Mouse (Mus musculus) midbrain, embryonic 14.5 days (tissue): ENCODE results near the gene Idnk. TPM values are rescaled to one million over a fixed set of nuclear protein-coding genes. Genes with fewer than 3 reads are reported as not detected.
"Not testable (repeated sequence)": the region's sequence is repeated elsewhere in the genome, so short reads cannot be mapped to it uniquely, and the experiment has no call there.

Experiments
- ATAC-seq: fragments of 200-750 bp; cut with Nextera tagmentation; 2 replicates; pipeline ENCODE4 v1.8.0; 2017; ENCODE audit warnings: moderate number of reproducible peaks, moderate library complexity; ENCODE audit not compliant: low FRiP score, low TSS enrichment
- DNase-seq: peaks from one replicate; pipeline ENCODE4 v3.0.0-alpha.2; 2015
- H3K27ac ChIP-seq: fragments of 300-500 bp; sonication (generic); replicated peaks from 2 replicates; pipeline ENCODE4 v1.5.1; 2014; ENCODE audit warnings: mild to moderate bottlenecking, low read depth, low read length, moderate library complexity
- H3K27me3 ChIP-seq: fragments of 300-500 bp; sonication (generic); 2 replicates; pipeline ENCODE4 v1.6.1; 2014; ENCODE audit warnings: low read length, control low read depth, mixed read lengths; ENCODE audit not compliant: control insufficient read depth, insufficient read depth
- H3K36me3 ChIP-seq: fragments of 300-500 bp; sonication (generic); 2 replicates; pipeline ENCODE4 v1.6.1; 2014; ENCODE audit warnings: low read length, control low read depth; ENCODE audit not compliant: control insufficient read depth, insufficient read depth
- H3K4me1 ChIP-seq: fragments of 300-500 bp; sonication (generic); 2 replicates; pipeline ENCODE4 v1.6.1; 2014; ENCODE audit warnings: mild to moderate bottlenecking, antibody characterized with exemption, low read length, control low read depth; ENCODE audit not compliant: control insufficient read depth, insufficient read depth
- H3K4me2 ChIP-seq: fragments of 300-500 bp; sonication (generic); 2 replicates; pipeline ENCODE4 v1.6.1; 2014; ENCODE audit warnings: mild to moderate bottlenecking, low read length, moderate library complexity
- H3K4me3 ChIP-seq: fragments of 300-500 bp; sonication (generic); replicated peaks from 2 replicates; pipeline ENCODE4 v1.5.1; 2014; ENCODE audit warnings: low read depth, low read length
- H3K9ac ChIP-seq: fragments of 300-500 bp; sonication (generic); replicated peaks from 2 replicates; pipeline ENCODE4 v1.6.1; 2014; ENCODE audit warnings: mild to moderate bottlenecking, low read length, moderate library complexity
- H3K9me3 ChIP-seq: fragments of 300-500 bp; sonication (generic); 2 replicates; pipeline ENCODE4 v1.6.1; 2016; ENCODE audit warnings: low read length, control low read depth, mixed read lengths; ENCODE audit not compliant: control insufficient read depth
- WGBS: fragments of 180-500 bp; shearing (Covaris S2); extraction: QIAGEN DNeasy Blood & Tissue Kit; methylation state at CpG from one replicate; pipeline ENCODE4 v1.1.7; 2014; 5-methylcytosine and 5-hydroxymethylcytosine counted together
- polyA plus RNA-seq: library from polyadenylated mRNA; unstranded; fragments of >200 nt; fragmentation: Nextera tagmentation; extraction: Ambion mirVana; gene quantifications from 2 replicates; pipeline ENCODE4 v1.2.1, GENCODE M21; 2014

Idnk gene
- polyA plus RNA-seq, 1 experiment from 2014 or later: 59.7 TPM

DNA sequence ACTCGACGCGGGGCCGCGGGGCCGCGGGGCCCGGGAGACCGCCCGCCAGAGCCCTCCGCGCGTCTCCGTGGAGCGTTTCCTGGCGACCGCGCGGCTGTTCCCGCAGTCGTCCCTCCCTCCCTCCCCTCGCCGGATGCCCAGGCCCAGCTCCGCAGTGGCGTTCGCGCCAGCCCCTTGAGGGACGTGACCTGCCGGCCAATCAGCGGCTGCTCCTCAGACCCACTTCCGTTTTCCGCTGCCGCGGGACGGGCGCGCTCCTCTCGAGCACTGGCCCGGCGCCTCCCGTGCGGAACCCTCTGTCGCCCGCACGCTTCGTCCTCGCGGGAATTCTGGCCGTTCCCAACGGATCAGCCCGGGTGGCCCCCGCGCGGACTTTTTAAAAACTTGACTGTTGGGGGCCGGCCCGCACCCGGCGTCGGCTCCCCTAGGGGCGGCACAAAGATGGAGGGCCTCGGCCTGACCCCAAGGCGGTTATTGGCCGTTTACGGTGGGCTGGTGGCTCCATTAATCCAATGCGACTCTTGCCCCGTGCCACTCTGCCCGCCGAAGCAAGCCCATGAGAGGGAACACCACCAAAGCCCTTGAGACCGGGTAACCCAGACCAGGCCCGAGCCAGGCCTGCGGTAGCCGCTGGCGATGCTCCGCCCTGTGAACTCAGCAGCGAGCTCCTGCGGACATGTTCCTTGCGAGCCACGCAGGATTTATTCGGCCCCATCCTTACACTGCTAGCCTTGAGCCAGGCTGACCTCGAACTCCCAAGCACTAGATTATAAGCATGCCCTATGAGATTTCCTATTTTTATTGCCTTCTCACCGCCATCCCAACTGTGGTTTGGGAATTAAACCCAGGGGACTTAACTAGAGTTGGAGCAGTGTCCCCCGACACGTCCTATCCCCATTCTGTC, 28.4 kb upstream of the Idnk start:
- Histone ChIP-seq H3K4me1 (peaks cover 24% of the 10 kb centered on the region), H3K4me3 (peak overlapping the region; percentile 93), H3K36me3 (peaks cover 10% of the 10 kb centered on the region; the same call in 1 of the 2 replicates), H3K9ac (peak overlapping the region; percentile 99), H3K27ac (peak overlapping the region; percentile 100), H3K4me2 (peak overlapping the region; percentile 82), H3K27me3 (no peaks in the 10 kb centered on the region), H3K9me3 (no peaks in the 10 kb centered on the region)
- under 1% methylated on average over 83 of the region's 83 CpGs for WGBS
- DNase-seq: peak; percentile 97
- peak; percentile 97 for ATAC-seq

- no peaks in the 10 kb centered on the region for H3K9me3 ChIP-seq
- H3K4me3 ChIP-seq: peak overlapping the region; percentile 93
- no peaks in the 10 kb centered on the region for H3K27me3 ChIP-seq
- H3K4me1 ChIP-seq: peaks cover 22% of the 10 kb centered on the region
- H3K4me2 ChIP-seq: peak overlapping the region; percentile 82
- ATAC-seq: no peak
- peak overlapping the region; percentile 99 for H3K9ac ChIP-seq
- 35% methylated on average over 4 of the region's 4 CpGs for WGBS
- peak overlapping the region; percentile 100 for H3K27ac ChIP-seq
- no peak for DNase-seq
- peaks cover 10% of the 10 kb centered on the region; the same call in 1 of the 2 replicates for H3K36me3 ChIP-seq
Measured at GRCm38 (mm10) chr13:58129687-58130246, 27.7 kb upstream of the Idnk start.

- Histone ChIP-seq H3K9me3 (no peaks in the 10 kb centered on the region), H3K4me2 (no peak overlapping the region), H3K27ac (no peak overlapping the region), H3K9ac (no peak overlapping the region), H3K36me3 (peaks cover 4% of the 10 kb centered on the region; the same call in 1 of the 2 replicates), H3K27me3 (no peaks in the 10 kb centered on the region), H3K4me1 (0 out of 2 replicates have a peak, but pooled peaks cover 8% of the 10 kb centered on the region), H3K4me3 (no peak overlapping the region)
- 57% methylated on average over 3 of the region's 3 CpGs for WGBS
- DNase-seq: no peak
- ATAC-seq: no peak
Measured at GRCm38 (mm10) chr13:58131692-58132091, 25.8 kb upstream of the Idnk start.

DNA sequence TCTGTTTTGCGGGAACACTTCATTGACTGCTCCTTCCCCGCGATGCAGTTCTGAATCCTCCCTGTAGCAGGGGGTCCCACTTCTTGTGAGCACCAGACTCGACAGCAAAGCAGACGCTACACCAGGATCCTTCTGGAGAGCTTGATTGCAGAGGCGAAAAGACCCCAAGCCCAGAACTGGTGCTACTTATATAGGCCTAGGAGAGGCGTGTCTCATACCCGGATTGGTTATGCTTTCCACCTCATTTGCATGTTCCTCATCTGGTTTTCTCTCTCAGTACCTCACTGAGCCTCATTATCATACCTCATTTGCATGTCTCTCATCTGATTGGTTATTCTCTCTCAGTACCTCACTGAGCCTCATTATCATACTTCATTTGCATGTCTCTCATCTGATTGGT, 10.8 kb upstream of the Idnk start:
- H3K4me1 ChIP-seq, DNase-seq, H3K9me3 ChIP-seq, H3K4me3 ChIP-seq, H3K4me2 ChIP-seq, ATAC-seq, H3K27me3 ChIP-seq, H3K36me3 ChIP-seq, H3K9ac ChIP-seq, H3K27ac ChIP-seq: not testable (repeated sequence)
- WGBS: 96% methylated on average over 8 of the region's 8 CpGs

GRCm38 (mm10) chr13:58147760-58148159, 9.7 kb upstream of the Idnk start:
- Histone ChIP-seq H3K27ac (no peak overlapping the region), H3K4me2 (no peak overlapping the region), H3K27me3 (no peaks in the 10 kb centered on the region), H3K9ac (no peak overlapping the region), H3K9me3 (no peaks in the 10 kb centered on the region), H3K4me1 (no peaks in the 10 kb centered on the region), H3K4me3 (no peak overlapping the region), H3K36me3 (no peaks in the 10 kb centered on the region)
- ATAC-seq (no peak), DNase-seq (no peak)
- 94% methylated on average over 1 of the region's 1 CpGs for WGBS

DNA sequence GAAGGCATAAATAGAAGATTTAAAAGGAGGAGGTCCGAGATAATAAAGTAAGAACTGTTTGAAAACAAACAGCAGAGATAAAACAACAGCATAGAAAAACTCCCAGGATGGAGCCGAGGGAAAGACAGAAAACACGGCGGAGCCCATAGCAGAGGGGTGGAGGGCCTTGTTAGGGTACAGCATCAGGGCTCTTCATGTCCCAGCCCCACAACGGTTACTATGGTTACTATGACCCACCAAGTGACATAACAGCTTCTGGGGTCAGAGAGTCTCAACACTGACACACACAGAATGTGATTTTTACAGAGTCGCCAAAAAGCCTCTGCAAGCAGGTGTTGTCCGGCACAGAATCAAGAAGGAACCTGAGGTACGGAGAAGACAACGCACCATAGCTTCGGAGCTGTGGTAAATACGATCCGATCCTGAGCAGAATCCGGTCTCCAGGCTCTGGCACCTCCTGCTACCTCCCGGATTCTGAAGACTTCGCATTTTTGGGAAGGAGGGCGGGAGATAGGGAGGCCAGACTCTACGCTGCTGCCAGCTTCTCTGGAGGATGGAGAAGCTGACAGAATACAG, 9.1 kb upstream of the Idnk start:
- ATAC-seq: peak; percentile 78
- Histone ChIP-seq H3K9me3 (no peaks in the 10 kb centered on the region), H3K27ac (peak overlapping the region; percentile 28; the same call in 1 of the 2 replicates), H3K36me3 (no peaks in the 10 kb centered on the region), H3K4me2 (peak overlapping the region; percentile 71), H3K4me3 (peak overlapping the region; percentile 30), H3K27me3 (no peaks in the 10 kb centered on the region), H3K4me1 (no peaks in the 10 kb centered on the region), H3K9ac (peak overlapping the region; percentile 29; the same call in 1 of the 2 replicates)
- DNase-seq: peak; percentile 85
- 0% methylated on average over 17 of the region's 17 CpGs for WGBS

DNA sequence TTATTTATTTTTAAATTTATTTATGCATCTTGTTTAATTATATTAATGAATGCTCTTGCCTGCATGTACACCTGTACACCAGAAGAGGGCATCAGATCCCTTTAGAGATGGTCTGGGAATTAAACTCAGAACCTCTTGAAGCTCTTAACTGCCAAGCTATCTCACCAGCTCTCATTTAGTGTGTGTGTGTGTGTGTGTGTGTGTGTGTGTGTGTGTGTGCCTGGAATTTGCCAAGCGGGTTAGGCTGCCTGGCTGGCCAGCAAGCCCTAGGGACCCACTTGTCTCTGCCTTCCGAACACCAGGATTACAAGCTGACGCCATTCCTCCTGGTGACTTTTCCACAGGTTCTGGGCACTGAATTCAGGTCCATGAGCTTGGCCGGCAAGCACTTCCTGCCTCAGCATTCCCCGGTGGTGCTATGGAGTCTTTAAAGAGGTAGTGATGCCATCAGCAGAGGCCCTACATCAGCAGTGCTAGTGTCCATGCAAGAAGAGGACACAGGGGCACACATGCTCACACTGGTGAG, 8.4 kb upstream of the Idnk start:
- Histone ChIP-seq H3K27ac (no peak overlapping the region), H3K9ac (no peak overlapping the region), H3K4me2 (peak overlapping the region; percentile 71), H3K9me3 (no peaks in the 10 kb centered on the region), H3K36me3 (no peaks in the 10 kb centered on the region), H3K27me3 (no peaks in the 10 kb centered on the region), H3K4me3 (peak overlapping the region; percentile 30), H3K4me1 (no peaks in the 10 kb centered on the region)
- DNase-seq (peak; percentile 74), ATAC-seq (no peak; the same call in 1 of the 2 replicates)
- WGBS: 47% methylated on average over 5 of the region's 5 CpGs

- Histone ChIP-seq H3K27me3 (no peaks in the 10 kb centered on the region), H3K27ac (no peak overlapping the region), H3K9ac (no peak overlapping the region), H3K9me3 (no peaks in the 10 kb centered on the region), H3K4me3 (no peak overlapping the region), H3K4me1 (no peaks in the 10 kb centered on the region), H3K4me2 (no peak overlapping the region), H3K36me3 (no peaks in the 10 kb centered on the region)
- 86% methylated on average over 3 of the region's 3 CpGs for WGBS
- DNase-seq: no peak
- no peak for ATAC-seq
Measured at GRCm38 (mm10) chr13:58149629-58150028, 7.8 kb upstream of the Idnk start.
